Mouse (Mus musculus) MEL (cell line): Measurements from ENCODE around the gene Tcea2. TPM values are rescaled to one million over a fixed set of nuclear protein-coding genes. Genes with fewer than 3 reads are reported as not detected.
A peak's percentile ranks its signal among the peaks of the same experiment; 100 is the strongest.

Experiments used
- DNase-seq: peaks from one replicate; pipeline ENCODE4 v3.0.0; 2011; ENCODE audit warnings: low read depth, low spot score
- H3K27ac ChIP-seq: 2 replicates; pipeline ENCODE4 v1.5.1; 2012; ENCODE audit warnings: low read depth, mild to moderate bottlenecking, control low read depth, low read length, moderate library complexity; ENCODE audit not compliant: control insufficient read depth
- H3K27me3 ChIP-seq, 2 experiments: fragments of 150-350 bp in 1 of 2; sonication (generic) in 1 of 2; 2 replicates each; pipeline ENCODE4 v1.6.1; 2012; ENCODE audit warnings: low read length in 2 of 2, mild to moderate bottlenecking in 2 of 2, improper control_type of control experiment in 1 of 2, moderate library complexity in 1 of 2; ENCODE audit not compliant: insufficient read depth in 2 of 2, control insufficient read depth in 1 of 2
- H3K36me3 ChIP-seq, 2 experiments: 2 replicates each; pipeline ENCODE4 v1.6.1; 2012 to 2014; ENCODE audit warnings: low read length in 2 of 2, improper control_type of control experiment in 1 of 2, inconsistent platforms in 1 of 2, mild to moderate bottlenecking in 1 of 2; ENCODE audit not compliant: insufficient read depth in 2 of 2, control insufficient read depth in 1 of 2
- H3K4me1 ChIP-seq, 2 experiments: fragments of 150-350 bp in 1 of 2; sonication (generic) in 1 of 2; 2 replicates each; pipeline ENCODE4 v1.6.1; 2012; ENCODE audit warnings: low read length in 2 of 2, improper control_type of control experiment in 1 of 2, mild to moderate bottlenecking in 1 of 2; ENCODE audit not compliant: insufficient read depth in 2 of 2, control insufficient read depth in 1 of 2
- H3K4me3 ChIP-seq, 2 experiments: fragments of 150-350 bp in 1 of 2; sonication (generic) in 1 of 2; 2 replicates each; pipeline ENCODE4 v1.5.1; 2012; ENCODE audit warnings: low read depth in 2 of 2, low read length in 2 of 2, mild to moderate bottlenecking in 2 of 2, moderate library complexity in 2 of 2, control low read depth in 1 of 2, improper control_type of control experiment in 1 of 2; ENCODE audit not compliant: control insufficient read depth in 1 of 2, insufficient read depth in 1 of 2
- H3K79me2 ChIP-seq: 2 replicates; pipeline ENCODE4 v1.6.1; 2012; ENCODE audit warnings: mild to moderate bottlenecking, low read length, moderate library complexity; ENCODE audit not compliant: control insufficient read depth, poor library complexity, insufficient read depth
- H3K9ac ChIP-seq: 2 replicates; pipeline ENCODE4 v1.6.1; 2012; ENCODE audit warnings: low read depth, mild to moderate bottlenecking, control low read depth, low read length, moderate library complexity; ENCODE audit not compliant: control insufficient read depth, poor library complexity, severe bottlenecking
- H3K9me3 ChIP-seq: fragments of 150-350 bp; sonication (generic); replicated peaks from 2 replicates; pipeline ENCODE4 v1.6.1; 2012; ENCODE audit warnings: mild to moderate bottlenecking, low read length, improper control_type of control experiment, moderate library complexity; ENCODE audit not compliant: insufficient read depth
- CHD1 ChIP-seq: IDR thresholded peaks from 2 replicates; pipeline ENCODE4 v1.6.1; 2012; ENCODE audit warnings: low read depth, mild to moderate bottlenecking, inconsistent platforms, low read length, improper control_type of control experiment
- CTCF ChIP-seq, 3 experiments: IDR thresholded peaks in 2 of 3; conservative IDR thresholded peaks in 1 of 3; 2 replicates each; pipeline ENCODE4 v1.5.1; 2011 to 2012; ENCODE audit warnings: low read length in 3 of 3, low read depth in 2 of 3, mild to moderate bottlenecking in 2 of 3, improper control_type of control experiment in 1 of 3, inconsistent platforms in 1 of 3, mixed read lengths in 1 of 3, moderate library complexity in 1 of 3; ENCODE audit not compliant: control insufficient read depth in 1 of 3, insufficient read depth in 1 of 3, poor library complexity in 1 of 3, severe bottlenecking in 1 of 3
- E2F4 ChIP-seq: IDR thresholded peaks from 2 replicates; pipeline ENCODE4 v1.6.1; 2011; ENCODE audit warnings: low read depth, low read length, improper control_type of control experiment, borderline replicate concordance
- ELF1 ChIP-seq: IDR thresholded peaks from 2 replicates; pipeline ENCODE4 v1.6.1; 2014; ENCODE audit warnings: low read depth, mild to moderate bottlenecking, inconsistent platforms, low read length, improper control_type of control experiment, moderate library complexity
- EP300 ChIP-seq, 2 experiments: IDR thresholded peaks; 2 replicates each; pipeline ENCODE4 v1.6.1; 2011; ENCODE audit warnings: improper control_type of control experiment in 2 of 2, low read length in 2 of 2, low read depth in 1 of 2, mild to moderate bottlenecking in 1 of 2
- ETS1 ChIP-seq: IDR thresholded peaks from 2 replicates; pipeline ENCODE4 v1.6.1; 2012; ENCODE audit warnings: low read depth, mild to moderate bottlenecking, inconsistent platforms, low read length, improper control_type of control experiment, moderate library complexity
- KAT2A ChIP-seq: conservative IDR thresholded peaks from 2 replicates; pipeline ENCODE4 v1.6.1; 2012; ENCODE audit warnings: low read depth, low read length, improper control_type of control experiment, inconsistent platforms
- MAFK ChIP-seq: IDR thresholded peaks from 2 replicates; pipeline ENCODE4 v1.6.1; 2011; ENCODE audit warnings: low read depth, mild to moderate bottlenecking, low read length, improper control_type of control experiment, borderline replicate concordance
- MAZ ChIP-seq: IDR thresholded peaks from 2 replicates; pipeline ENCODE4 v1.6.1; 2012; ENCODE audit warnings: low read depth, mild to moderate bottlenecking, inconsistent platforms, low read length, improper control_type of control experiment
- MEF2A ChIP-seq: IDR thresholded peaks from 2 replicates; pipeline ENCODE4 v1.6.1; 2014; ENCODE audit warnings: low read depth, mild to moderate bottlenecking, inconsistent platforms, low read length, improper control_type of control experiment; ENCODE audit not compliant: poor library complexity, insufficient replicate concordance, severe bottlenecking; ENCODE audit errors: extremely low read depth
- MXI1 ChIP-seq: IDR thresholded peaks from 2 replicates; pipeline ENCODE4 v1.6.1; 2011; ENCODE audit warnings: mild to moderate bottlenecking, low read depth, low read length, improper control_type of control experiment
- MYB ChIP-seq: IDR thresholded peaks from 2 replicates; pipeline ENCODE4 v1.6.1; 2011; ENCODE audit warnings: mild to moderate bottlenecking, low read depth, low read length, improper control_type of control experiment
- MYC ChIP-seq: IDR thresholded peaks from 2 replicates; pipeline ENCODE4 v1.6.1; 2011; ENCODE audit warnings: low read depth, mild to moderate bottlenecking, low read length, improper control_type of control experiment, moderate library complexity
- NRF1 ChIP-seq: IDR thresholded peaks from 2 replicates; pipeline ENCODE4 v1.6.1; 2014; ENCODE audit warnings: low read depth, mild to moderate bottlenecking, inconsistent platforms, low read length, improper control_type of control experiment, moderate library complexity; ENCODE audit not compliant: poor library complexity, insufficient read depth, severe bottlenecking
- POLR2AphosphoS2 ChIP-seq: IDR thresholded peaks from 2 replicates; pipeline ENCODE4 v1.6.1; 2011; ENCODE audit warnings: low read length, improper control_type of control experiment
- RAD21 ChIP-seq: IDR thresholded peaks from 2 replicates; pipeline ENCODE4 v1.6.1; 2011; ENCODE audit warnings: mild to moderate bottlenecking, low read depth, low read length, improper control_type of control experiment
- SMC3 ChIP-seq: IDR thresholded peaks from 2 replicates; pipeline ENCODE4 v1.6.1; 2011; ENCODE audit warnings: low read depth, low read length, improper control_type of control experiment
- USF2 ChIP-seq, 2 experiments: IDR thresholded peaks; 2 replicates each; pipeline ENCODE4 v1.6.1; 2011 to 2012; ENCODE audit warnings: improper control_type of control experiment in 2 of 2, low read length in 2 of 2, borderline replicate concordance in 1 of 2, inconsistent platforms in 1 of 2, low read depth in 1 of 2, mild to moderate bottlenecking in 1 of 2; ENCODE audit not compliant: insufficient read depth in 1 of 2
- ZC3H11A ChIP-seq: IDR thresholded peaks from 2 replicates; pipeline ENCODE4 v1.6.1; 2012; ENCODE audit warnings: low read depth, mild to moderate bottlenecking, inconsistent platforms, low read length, improper control_type of control experiment
- ZNF384 ChIP-seq: IDR thresholded peaks from 2 replicates; pipeline ENCODE4 v1.6.1; 2012; ENCODE audit warnings: low read depth, mild to moderate bottlenecking, inconsistent platforms, low read length, improper control_type of control experiment
- polyA plus RNA-seq, 2 experiments: library from polyadenylated mRNA; stranded (reverse) in 1 of 2; unstranded in 1 of 2; fragments of >175 nt in 1 of 2; fragments of >200 nt in 1 of 2; gene quantifications; 2 replicates each; pipeline versions ENCODE4 v1.2.1 to v1.2.4; 2012; ENCODE audit warnings: low replicate concordance in 2 of 2, low read depth in 1 of 2; ENCODE audit not compliant: insufficient read length in 2 of 2, insufficient read depth in 1 of 2, missing spikeins in 1 of 2
- total RNA-seq: library from RNA; depleted of rRNA; stranded (reverse); fragments of 300-350 nt; gene quantifications from 2 replicates; pipeline ENCODE4 v1.2.3, GENCODE M21; 2012

Tcea2 gene
- total and polyA plus RNA-seq, 3 experiments = 6.7 to 17.0 TPM; not detected in 1

DNA sequence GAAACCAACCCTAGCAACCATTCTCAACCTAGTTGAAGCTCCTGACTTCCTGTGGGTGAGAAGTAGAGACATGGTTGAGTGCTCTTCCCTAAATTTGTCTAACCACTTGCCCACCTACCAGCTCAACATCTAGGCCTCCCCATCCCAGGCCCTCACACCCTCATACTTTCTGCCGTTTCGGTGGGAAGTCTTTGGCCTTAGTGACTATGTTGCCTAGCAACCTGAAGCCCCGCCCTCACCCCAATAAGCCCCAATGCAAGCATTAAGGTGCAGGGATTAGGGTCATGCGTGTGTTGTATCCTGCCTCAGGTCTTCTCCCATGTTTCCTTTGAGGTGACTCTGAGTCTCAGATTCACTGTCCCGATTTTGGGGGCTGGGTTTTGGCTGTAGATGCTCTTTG, 18.1 kb downstream of the Tcea2 start, which contains the start of gene Lkaaear1:
Lkaaear1 (minus strand) TSS at position 202 of the 400 bp plus-strand sequence.
- H3K27me3 ChIP-seq = no peaks in the 10 kb centered on the region; a peak in 1 of 4 replicates
- DNase-seq = no peak
- H3K4me3 ChIP-seq = no peak within 1 kb of the TSS
- no peaks in the 10 kb centered on the region for H3K9me3 ChIP-seq
- TF ChIP-seq ZNF384 (no peak), E2F4 (no peak), ZC3H11A (no peak), EP300 (IDR thresholded peaks at IDR 0.05; ENCODE audit: low read depth in 1 of 2, low read length in 2 of 2) (no peak), MYC (no peak), MYB (no peak)
- no peak within 1 kb of the TSS for H3K9ac ChIP-seq
- H3K27ac ChIP-seq = no peak within 1 kb of the TSS
- peaks cover 0 to 7% of the 10 kb centered on the region in 2 experiments; a peak in 2 of 4 replicates for H3K4me1 ChIP-seq
- H3K36me3 ChIP-seq = no peaks in the 10 kb centered on the region; a peak in 1 of 4 replicates
- H3K79me2 ChIP-seq = peaks cover 5% of the 10 kb centered on the region; the same call in 1 of the 2 replicates

DNA sequence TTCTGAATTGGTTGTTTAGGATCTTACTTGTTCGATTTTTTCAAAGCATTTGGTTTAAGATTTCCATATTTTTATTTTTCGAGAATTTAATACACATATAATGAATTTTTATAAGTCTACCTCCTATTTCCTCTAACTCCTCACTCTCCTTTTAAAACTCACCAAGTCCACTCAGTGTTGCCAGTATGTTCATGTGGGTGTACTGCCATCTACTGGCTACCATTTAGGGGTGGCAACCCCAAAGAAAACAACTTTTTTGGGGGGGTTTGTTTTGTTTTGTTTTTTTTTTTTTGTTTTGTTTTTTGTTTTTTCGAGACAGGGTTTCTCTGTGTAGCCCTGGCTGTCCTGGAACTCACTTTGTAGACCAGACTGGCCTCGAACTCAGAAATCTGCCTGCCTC, 26.6 kb downstream of the Tcea2 start:
- Histone ChIP-seq H3K4me3 (no peak overlapping the region), H3K27me3 (no peaks in the 10 kb centered on the region; a peak in 1 of 4 replicates), H3K36me3 (peaks cover 0 to 7% of the 10 kb centered on the region in 2 experiments; a peak in 1 of 4 replicates), H3K9me3 (no peaks in the 10 kb centered on the region), H3K9ac (no peak overlapping the region), H3K4me1 (peaks cover 3% of the 10 kb centered on the region in 2 experiments; a peak in 2 of 4 replicates), H3K27ac (no peak overlapping the region), H3K79me2 (no peaks in the 10 kb centered on the region)
- peak; percentile 73 for DNase-seq
- TF ChIP-seq MEF2A = no peak
- peak; percentile 85 for TF ChIP-seq ZC3H11A
- TF ChIP-seq MAZ = no peak
- TF ChIP-seq CHD1 = no peak
- no peak for TF ChIP-seq POLR2AphosphoS2
- no peak for TF ChIP-seq MAFK
- TF ChIP-seq ZNF384 = peak; percentile 67
- TF ChIP-seq CTCF (IDR thresholded peaks at IDR 0.05 in 2 of 3, conservative IDR thresholded peaks at IDR 0.05 in 1 of 3; ENCODE audit: control insufficient read depth in 1 of 3, insufficient read depth in 1 of 3, low read depth in 2 of 3, low read length in 3 of 3, poor library complexity in 1 of 3, severe bottlenecking in 1 of 3) = peak; percentile 37 to 79 (median 66)
- no peak for TF ChIP-seq E2F4
- no peak for TF ChIP-seq MXI1
- TF ChIP-seq USF2 (IDR thresholded peaks at IDR 0.05; ENCODE audit: borderline replicate concordance in 1 of 2, insufficient read depth in 1 of 2, low read depth in 1 of 2, low read length in 2 of 2) = no peak
- TF ChIP-seq RAD21 = peak; percentile 85
- TF ChIP-seq ELF1 = 0 out of 2 replicates have a peak, but pooled peaks have one; percentile 12
- no peak for TF ChIP-seq NRF1
- peak; percentile 81 for TF ChIP-seq SMC3
- no peak for TF ChIP-seq KAT2A
- no peak for TF ChIP-seq ETS1
- no peak for TF ChIP-seq EP300 (IDR thresholded peaks at IDR 0.05; ENCODE audit: low read depth in 1 of 2, low read length in 2 of 2)
